Mouse (Mus musculus) embryonic fibroblast, embryonic 13.5 days (primary cell): Measurements from ENCODE around the gene Cd300ld5. TPM values are rescaled to one million over a fixed set of nuclear protein-coding genes. Genes with fewer than 3 reads are reported as not detected.

Experiments used
- H3K27ac ChIP-seq: 2 replicates; pipeline ENCODE4 v1.5.1; 2012; ENCODE audit warnings: low read length, control low read depth, inconsistent platforms; ENCODE audit not compliant: insufficient read depth
- H3K4me1 ChIP-seq: 2 replicates; pipeline ENCODE4 v1.6.1; 2011; ENCODE audit warnings: low read length; ENCODE audit not compliant: control insufficient read depth, insufficient read depth
- H3K4me3 ChIP-seq: 2 replicates; pipeline ENCODE4 v1.5.1; 2011; ENCODE audit warnings: mild to moderate bottlenecking, control low read depth, low read length; ENCODE audit not compliant: insufficient read depth
- CTCF ChIP-seq: IDR thresholded peaks from 2 replicates; pipeline ENCODE4 v1.5.1; 2011; ENCODE audit warnings: mild to moderate bottlenecking, control low read depth, low read length, moderate library complexity, borderline replicate concordance; ENCODE audit not compliant: insufficient read depth
- POLR2A ChIP-seq: IDR thresholded peaks from 2 replicates; pipeline ENCODE4 v1.6.1; 2011; ENCODE audit warnings: low read depth, mild to moderate bottlenecking, control low read depth, low read length, moderate library complexity
- polyA plus RNA-seq: library from polyadenylated mRNA; stranded (reverse); fragments of >200 nt; gene quantifications from 2 replicates; pipeline ENCODE4 v1.2.4, GENCODE M21; 2011; ENCODE audit warnings: low read depth; ENCODE audit not compliant: missing spikeins, insufficient read length

The Cd300ld5 gene
- polyA plus RNA-seq, 1 experiment: not detected

DNA sequence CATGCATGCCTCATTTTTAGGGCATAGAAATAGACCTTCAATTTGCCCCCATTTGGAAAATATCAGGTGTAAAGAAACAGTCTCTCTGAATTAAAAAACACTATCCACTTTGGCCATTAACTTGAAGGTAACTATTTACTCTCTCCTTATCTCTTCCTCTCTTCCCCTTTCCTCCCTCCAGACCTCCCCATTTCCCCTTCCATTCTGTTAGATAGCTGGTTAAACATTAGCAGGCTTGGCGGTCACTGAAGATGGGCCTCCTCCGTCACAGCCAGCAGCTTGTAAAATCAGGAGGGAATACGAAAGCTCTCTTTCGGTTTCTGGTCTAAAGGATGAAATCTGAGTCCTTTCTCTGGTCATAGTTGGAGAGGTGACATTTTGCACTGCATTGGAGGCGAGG is 38.3 kb upstream of the Cd300ld5 start:
- H3K27ac ChIP-seq: no peak overlapping the region

DNA sequence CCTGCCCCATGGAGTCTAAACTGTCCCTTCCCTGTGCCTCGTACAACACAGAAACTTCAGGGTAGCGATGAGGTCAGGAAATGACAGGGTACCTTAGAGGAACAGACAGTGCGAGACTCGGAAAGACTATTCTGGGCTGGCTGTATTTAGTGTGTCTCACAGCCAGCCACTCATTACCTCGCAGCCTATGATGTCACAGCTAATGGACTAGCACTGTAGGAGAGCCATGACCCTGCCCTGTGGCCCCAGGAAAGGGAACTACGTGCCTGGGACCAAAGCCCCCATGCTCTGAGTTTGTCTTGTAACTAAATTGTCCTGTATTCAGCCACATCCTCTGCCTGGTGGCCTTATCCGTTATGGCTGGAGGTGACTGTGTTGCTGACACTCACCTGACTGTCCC is 37.8 kb upstream of the Cd300ld5 start:
- H3K4me1 ChIP-seq: no peaks in the 10 kb centered on the region
- H3K27ac ChIP-seq: no peak overlapping the region
- TF ChIP-seq POLR2A (no peak), CTCF (no peak)
- H3K4me3 ChIP-seq: no peak overlapping the region

More for the DNA sequence above, 38.3 kb upstream of the Cd300ld5 start:
- Histone ChIP-seq H3K4me1 (no peaks in the 10 kb centered on the region), H3K4me3 (no peak overlapping the region)
- TF ChIP-seq CTCF: no peak
- TF ChIP-seq POLR2A: no peak

DNA sequence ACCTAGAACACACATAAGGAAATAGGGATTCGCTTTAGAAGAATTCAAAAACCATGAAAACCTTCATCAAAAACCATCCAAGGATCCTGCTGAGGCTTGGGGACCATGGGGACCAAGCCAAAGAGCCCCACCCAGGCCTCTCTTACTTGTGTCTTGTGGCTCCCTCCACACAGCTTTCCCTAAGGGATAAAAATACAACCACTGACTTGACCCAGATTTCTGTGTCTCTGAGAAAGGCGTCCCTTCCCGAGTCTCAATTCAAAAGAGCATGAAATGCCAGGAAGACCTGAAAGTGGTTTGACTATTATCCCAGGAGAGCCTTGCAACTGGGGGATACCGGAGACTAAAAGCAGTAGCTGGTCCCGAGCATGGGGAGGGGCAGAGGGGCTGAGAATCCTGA is 35.4 kb upstream of the Cd300ld5 start:
- TF ChIP-seq CTCF: no peak
- no peak for TF ChIP-seq POLR2A
- H3K27ac ChIP-seq: no peak overlapping the region
- H3K4me1 ChIP-seq: no peaks in the 10 kb centered on the region
- H3K4me3 ChIP-seq: no peak overlapping the region

- Histone ChIP-seq H3K4me3 (no peak overlapping the region), H3K4me1 (no peaks in the 10 kb centered on the region), H3K27ac (peak overlapping the region; percentile 21)
- TF ChIP-seq POLR2A: no peak
- no peak for TF ChIP-seq CTCF
Observed at GRCm38 (mm10) chr11:115071631-115072294, 34.2 kb upstream of the Cd300ld5 start.

DNA sequence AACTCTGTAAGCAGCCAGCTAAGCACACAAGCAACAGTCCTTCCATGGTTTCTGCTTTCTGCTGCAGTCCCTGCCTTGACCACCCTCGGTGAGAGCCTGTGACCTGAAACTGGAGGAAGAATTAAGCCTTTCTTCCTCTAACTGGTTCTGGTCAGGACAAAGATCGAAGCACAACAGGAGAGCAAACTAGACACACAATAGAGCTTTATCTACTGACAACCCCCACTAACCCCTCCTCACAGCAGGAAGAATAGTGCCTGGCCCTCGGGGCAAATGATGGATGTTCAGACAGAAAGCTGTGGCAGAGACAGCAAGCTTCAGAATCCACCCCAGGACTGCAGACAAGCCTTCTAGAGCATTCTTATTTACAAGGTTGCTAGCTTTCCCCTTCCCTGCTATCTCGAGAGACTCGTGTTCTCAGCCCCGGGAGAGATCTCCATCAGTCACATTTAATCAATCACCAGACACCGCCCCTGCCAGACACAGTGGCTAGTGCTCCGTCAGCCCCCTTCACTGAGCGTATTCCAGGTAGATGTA is 33.5 kb upstream of the Cd300ld5 start:
- 0 out of 2 replicates have a peak overlapping the region, but pooled peaks have one; percentile 10 for H3K27ac ChIP-seq

DNA sequence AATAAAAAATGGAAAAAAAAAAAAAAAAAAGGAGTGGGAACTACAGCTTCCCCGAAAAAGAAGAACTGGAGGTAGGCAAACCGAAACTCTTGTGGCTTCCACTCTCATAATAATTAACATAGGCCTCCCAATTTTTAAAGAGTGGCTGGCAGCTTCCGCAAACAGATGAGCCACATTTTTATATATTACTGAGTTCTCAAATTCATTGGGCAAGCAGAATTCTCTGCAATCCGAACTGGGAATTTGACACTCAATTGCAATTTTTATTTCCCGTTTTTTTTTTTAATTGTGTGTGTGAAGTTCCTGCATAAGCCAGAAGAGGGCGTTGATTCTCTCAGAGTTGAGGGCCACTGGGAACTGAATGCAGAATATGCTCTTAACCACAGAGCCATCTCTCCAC is 29.2 kb upstream of the Cd300ld5 start:
- TF ChIP-seq POLR2A: no peak
- no peak for TF ChIP-seq CTCF
- no peak overlapping the region for H3K27ac ChIP-seq
- H3K4me3 ChIP-seq: no peak overlapping the region
- H3K4me1 ChIP-seq: no peaks in the 10 kb centered on the region

More for the DNA sequence above, 33.5 kb upstream of the Cd300ld5 start:
- Histone ChIP-seq H3K4me3 (no peak overlapping the region), H3K4me1 (no peaks in the 10 kb centered on the region)
- no peak for TF ChIP-seq CTCF
- no peak for TF ChIP-seq POLR2A

GRCm38 (mm10) chr11:115062077-115062476 is 24.5 kb upstream of the Cd300ld5 start, which contains the start of gene Cd300e:
Cd300e (minus strand) TSS chr11:115062177.
- no peak within 1 kb of the TSS for H3K4me3 ChIP-seq
- H3K4me1 ChIP-seq: no peaks in the 10 kb centered on the region
- H3K27ac ChIP-seq: no peak within 1 kb of the TSS
- TF ChIP-seq POLR2A: no peak

DNA sequence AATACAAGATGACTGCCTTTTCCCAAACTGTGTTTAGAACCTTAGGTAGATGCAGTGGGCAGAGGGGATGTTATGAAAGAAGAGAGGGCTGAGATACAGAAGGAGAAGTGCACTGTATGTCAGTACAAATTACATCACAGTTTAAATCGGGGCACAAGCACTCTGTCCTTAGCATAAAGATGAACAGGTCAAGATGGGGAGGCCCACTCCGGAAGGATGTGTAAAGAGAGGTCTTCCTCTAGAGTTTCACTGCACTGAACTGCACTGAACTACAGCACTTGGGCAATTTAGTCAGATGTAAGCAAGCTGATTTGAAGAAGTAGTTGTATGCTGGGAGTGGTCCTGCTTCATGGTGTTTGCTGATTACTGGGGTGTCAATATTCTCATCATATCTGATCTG is 22.2 kb upstream of the Cd300ld5 start:
- no peaks in the 10 kb centered on the region for H3K4me1 ChIP-seq
- no peak overlapping the region for H3K27ac ChIP-seq
- no peak overlapping the region for H3K4me3 ChIP-seq
- TF ChIP-seq CTCF (no peak), POLR2A (no peak)

GRCm38 (mm10) chr11:115058701-115059100 is 21.1 kb upstream of the Cd300ld5 start:
- TF ChIP-seq CTCF: no peak
- TF ChIP-seq POLR2A: no peak

GRCm38 (mm10) chr11:115054537-115054936 is 17.0 kb upstream of the Cd300ld5 start:
- Histone ChIP-seq H3K27ac (no peak overlapping the region), H3K4me1 (no peaks in the 10 kb centered on the region), H3K4me3 (no peak overlapping the region)
- TF ChIP-seq CTCF (no peak), POLR2A (no peak)

More at GRCm38 (mm10) chr11:115058701-115059100, 21.1 kb upstream of the Cd300ld5 start:
- Histone ChIP-seq H3K4me1 (no peaks in the 10 kb centered on the region), H3K4me3 (no peak overlapping the region), H3K27ac (no peak overlapping the region)
